Mouse (Mus musculus) intestine, postnatal 0 days (tissue): ENCODE results near the gene Rad51b. TPM values are rescaled to one million over a fixed set of nuclear protein-coding genes. Genes with fewer than 3 reads are reported as not detected.

ENCODE experiments used
- ATAC-seq: fragments of 200-750 bp; cut with Nextera tagmentation; 2 replicates; pipeline ENCODE4 v1.8.0; 2017; ENCODE audit warnings: mild to moderate bottlenecking, moderate TSS enrichment, moderate library complexity
- H3K27ac ChIP-seq: fragments of 300-500 bp; sonication (generic); 2 replicates; pipeline ENCODE4 v1.5.1; 2014; ENCODE audit warnings: mild to moderate bottlenecking, low read depth, low read length, moderate library complexity
- H3K27me3 ChIP-seq: fragments of 300-500 bp; sonication (generic); replicated peaks from 2 replicates; pipeline ENCODE4 v1.6.1; 2014; ENCODE audit warnings: low read length, mixed read lengths; ENCODE audit not compliant: control insufficient read depth, insufficient read depth
- H3K36me3 ChIP-seq: fragments of 300-500 bp; sonication (generic); 2 replicates; pipeline ENCODE4 v1.6.1; 2014; ENCODE audit warnings: mild to moderate bottlenecking, moderate library complexity; ENCODE audit not compliant: control insufficient read depth, insufficient read depth
- H3K4me1 ChIP-seq: fragments of 300-500 bp; sonication (generic); replicated peaks from 2 replicates; pipeline ENCODE4 v1.6.1; 2014; ENCODE audit warnings: antibody characterized with exemption, low read length, mixed read lengths; ENCODE audit not compliant: control insufficient read depth, insufficient read depth
- H3K4me2 ChIP-seq: fragments of 300-500 bp; sonication (generic); replicated peaks from 2 replicates; pipeline ENCODE4 v1.6.1; 2014; ENCODE audit warnings: low read depth, mild to moderate bottlenecking, moderate library complexity
- H3K4me3 ChIP-seq: fragments of 300-500 bp; sonication (generic); 2 replicates; pipeline ENCODE4 v1.5.1; 2014; ENCODE audit warnings: low read depth, low read length
- H3K9ac ChIP-seq: fragments of 300-500 bp; sonication (generic); 2 replicates; pipeline ENCODE4 v1.6.1; 2014; ENCODE audit warnings: mild to moderate bottlenecking, low read depth, low read length
- H3K9me3 ChIP-seq: fragments of 300-500 bp; sonication (generic); 2 replicates; pipeline ENCODE4 v1.6.1; 2016; ENCODE audit warnings: mixed run types; ENCODE audit not compliant: control insufficient read depth
- CTCF ChIP-seq: sonication (generic); IDR thresholded peaks from 2 replicates; pipeline ENCODE4 v1.5.1; 2016; ENCODE audit warnings: low read depth, mild to moderate bottlenecking, control low read depth, antibody characterized with exemption, moderate library complexity
- WGBS: fragments of 180-500 bp; shearing (Covaris S2); extraction: QIAGEN DNeasy Blood & Tissue Kit; methylation state at CpG from one replicate; pipeline ENCODE4 v1.1.7; 2014; 5-methylcytosine and 5-hydroxymethylcytosine counted together
- polyA plus RNA-seq: library from polyadenylated mRNA; unstranded; fragments of >200 nt; fragmentation: Nextera tagmentation; extraction: Ambion mirVana; gene quantifications from 2 replicates; pipeline ENCODE4 v1.2.1, GENCODE M21; 2015

Rad51b gene
- polyA plus RNA-seq, 1 experiment from 2014 or later, result 1.9 TPM

- Histone ChIP-seq H3K9me3 (no peaks in the 10 kb centered on the region), H3K4me1 (no peaks in the 10 kb centered on the region), H3K27me3 (no peaks in the 10 kb centered on the region), H3K36me3 (no peaks in the 10 kb centered on the region), H3K4me3 (no peak overlapping the region), H3K9ac (no peak overlapping the region), H3K27ac (no peak overlapping the region), H3K4me2 (no peak overlapping the region; the same call in 1 of the 2 replicates)
- ATAC-seq, result no peak
- no peak for TF ChIP-seq CTCF
- 72% methylated on average over 5 of the region's 5 CpGs for WGBS
These were observed 56.3 kb downstream of the Rad51b start for GRCm38 (mm10) chr12:79353356-79353755.

- H3K9ac ChIP-seq, result no peak overlapping the region
- no peaks in the 10 kb centered on the region for H3K9me3 ChIP-seq
- no peaks in the 10 kb centered on the region for H3K27me3 ChIP-seq
- no peak overlapping the region for H3K4me2 ChIP-seq
- H3K4me3 ChIP-seq, result no peak overlapping the region
- WGBS, result 66% methylated on average over 7 of the region's 7 CpGs
- no peak overlapping the region for H3K27ac ChIP-seq
- H3K4me1 ChIP-seq, result no peaks in the 10 kb centered on the region
- TF ChIP-seq CTCF, result no peak
- no peak for ATAC-seq
- H3K36me3 ChIP-seq, result no peaks in the 10 kb centered on the region
These were observed 57.5 kb downstream of the Rad51b start for GRCm38 (mm10) chr12:79354621-79355020.

- Histone ChIP-seq H3K27me3 (no peaks in the 10 kb centered on the region), H3K4me1 (no peaks in the 10 kb centered on the region), H3K4me3 (no peak overlapping the region), H3K36me3 (no peaks in the 10 kb centered on the region), H3K9me3 (no peaks in the 10 kb centered on the region), H3K27ac (no peak overlapping the region), H3K4me2 (no peak overlapping the region), H3K9ac (no peak overlapping the region)
- WGBS, result 61% methylated on average over 4 of the region's 4 CpGs
- TF ChIP-seq CTCF, result no peak
- ATAC-seq, result no peak
These were observed 59.1 kb downstream of the Rad51b start for GRCm38 (mm10) chr12:79356138-79356537.

- TF ChIP-seq CTCF, result no peak
- Histone ChIP-seq H3K27me3 (no peaks in the 10 kb centered on the region), H3K4me3 (no peak overlapping the region), H3K36me3 (no peaks in the 10 kb centered on the region), H3K9me3 (no peaks in the 10 kb centered on the region), H3K9ac (no peak overlapping the region), H3K4me1 (no peaks in the 10 kb centered on the region), H3K4me2 (no peak overlapping the region), H3K27ac (no peak overlapping the region)
- WGBS, result 54% methylated on average over 5 of the region's 5 CpGs
- no peak for ATAC-seq
These were observed 60.5 kb downstream of the Rad51b start for GRCm38 (mm10) chr12:79357631-79358030.

DNA sequence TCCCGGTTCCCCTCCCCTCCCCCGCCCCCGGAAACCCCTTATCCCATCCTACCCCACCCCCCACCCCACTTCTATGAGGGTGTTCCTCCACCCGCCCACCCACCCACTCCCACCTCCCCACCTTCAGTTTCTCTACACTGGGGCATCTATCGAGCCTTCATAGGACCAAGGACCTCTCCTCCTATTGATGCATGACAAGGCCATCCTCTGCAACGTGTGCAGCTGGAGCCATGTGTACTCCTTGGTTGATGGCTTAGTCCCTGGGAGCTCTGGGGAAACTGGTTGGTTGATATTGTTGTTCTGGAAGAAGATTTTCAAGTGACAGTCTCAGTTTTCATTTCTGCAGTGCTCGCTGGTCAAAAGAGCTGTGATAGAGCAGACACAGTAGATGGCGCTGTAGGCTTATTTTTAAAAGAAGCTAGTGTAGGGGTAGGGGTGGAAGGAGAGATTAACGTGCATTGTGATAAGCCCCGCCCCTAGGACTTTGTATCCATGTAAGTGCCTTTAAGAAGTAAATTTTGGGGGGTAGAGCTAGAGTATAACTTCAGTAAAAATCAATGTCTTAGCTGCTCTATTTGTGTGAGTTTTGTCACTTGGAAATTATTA lies 61.6 kb downstream of the Rad51b start:
- Histone ChIP-seq H3K9me3 (no peaks in the 10 kb centered on the region), H3K9ac (no peak overlapping the region), H3K36me3 (no peaks in the 10 kb centered on the region), H3K4me2 (no peak overlapping the region), H3K27ac (no peak overlapping the region), H3K27me3 (no peaks in the 10 kb centered on the region), H3K4me1 (no peaks in the 10 kb centered on the region), H3K4me3 (no peak overlapping the region)
- ATAC-seq, result peak; percentile 67
- peak; percentile 81 for TF ChIP-seq CTCF
- WGBS, result 31% methylated on average over 10 of the region's 10 CpGs

DNA sequence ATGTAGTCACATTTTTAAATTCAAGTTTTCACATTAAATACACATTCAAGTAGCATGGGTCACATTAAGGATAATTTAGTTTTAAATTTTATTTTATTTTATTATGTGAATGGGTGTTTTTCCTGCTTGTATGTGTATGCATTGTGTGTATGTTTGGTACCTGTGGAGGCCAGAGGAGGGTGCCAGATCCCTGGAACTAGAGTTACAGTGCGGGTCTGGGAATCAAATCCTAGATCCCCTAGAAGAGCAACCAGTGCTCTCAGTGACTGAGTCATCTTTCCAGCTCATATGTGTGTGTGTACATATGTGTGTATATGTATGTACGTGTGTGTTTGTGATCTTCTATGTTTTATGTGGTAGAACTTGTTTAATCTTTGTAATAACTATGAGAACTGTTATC lies 62.3 kb downstream of the Rad51b start:
- Histone ChIP-seq H3K9ac (no peak overlapping the region), H3K4me3 (no peak overlapping the region), H3K27me3 (no peaks in the 10 kb centered on the region), H3K4me1 (no peaks in the 10 kb centered on the region), H3K4me2 (no peak overlapping the region), H3K36me3 (no peaks in the 10 kb centered on the region), H3K27ac (no peak overlapping the region), H3K9me3 (no peaks in the 10 kb centered on the region)
- WGBS, result 93% methylated on average over 2 of the region's 2 CpGs
- ATAC-seq, result no peak
- peak; percentile 66 for TF ChIP-seq CTCF

DNA sequence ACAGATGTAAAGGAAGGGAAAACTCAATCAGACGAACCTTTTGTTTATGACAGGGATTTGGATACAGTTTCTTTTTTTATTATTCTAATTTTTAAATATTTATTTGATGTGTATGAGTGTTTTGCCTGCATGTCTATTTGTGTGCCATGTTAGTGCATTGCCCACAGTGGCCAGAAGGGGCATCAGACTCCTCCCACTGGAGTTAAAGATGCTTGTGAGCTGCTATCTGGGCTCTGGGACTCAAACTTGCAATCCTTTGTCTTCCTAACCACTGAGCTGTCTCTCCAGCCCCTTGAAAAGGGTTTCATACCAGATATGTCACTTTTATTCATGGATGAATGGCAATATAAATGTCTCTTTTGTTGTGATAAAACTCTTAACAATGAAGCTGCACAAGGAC lies 65.1 kb downstream of the Rad51b start:
- H3K4me1 ChIP-seq, result no peaks in the 10 kb centered on the region
- WGBS, result 63% methylated on average over 1 of the region's 1 CpGs
- H3K4me3 ChIP-seq, result no peak overlapping the region
- no peak overlapping the region for H3K4me2 ChIP-seq
- TF ChIP-seq CTCF, result peak; percentile 73
- ATAC-seq, result no peak
- no peaks in the 10 kb centered on the region for H3K27me3 ChIP-seq
- H3K9me3 ChIP-seq, result 0 out of 2 replicates have a peak, but pooled peaks cover 2% of the 10 kb centered on the region
- no peak overlapping the region for H3K27ac ChIP-seq
- H3K36me3 ChIP-seq, result no peaks in the 10 kb centered on the region
- no peak overlapping the region for H3K9ac ChIP-seq
